Mouse (Mus musculus) ES-E14 (cell line): ENCODE results near the gene Sptbn1. TPM values are rescaled to one million over a fixed set of nuclear protein-coding genes. Genes with fewer than 3 reads are reported as not detected.

Experiments used
- DNase-seq: peaks from one replicate; pipeline ENCODE4 v3.0.0-alpha.2; 2013; ENCODE audit warnings: low read depth, low spot score
- H3K27ac ChIP-seq: 2 replicates; pipeline ENCODE4 v1.5.1; 2012; ENCODE audit warnings: low read depth, mild to moderate bottlenecking, low read length, moderate library complexity, mixed read lengths; ENCODE audit not compliant: poor library complexity, insufficient read depth, severe bottlenecking
- H3K36me3 ChIP-seq: 2 replicates; pipeline ENCODE4 v1.6.1; 2012; ENCODE audit warnings: mild to moderate bottlenecking, low read length, moderate library complexity, mixed read lengths; ENCODE audit not compliant: control insufficient read depth, poor library complexity, insufficient read depth, severe bottlenecking
- H3K4me1 ChIP-seq, 2 experiments: fragments of 150-350 bp in 1 of 2; sonication (generic) in 1 of 2; 2 replicates each; pipeline ENCODE4 v1.6.1; 2012; ENCODE audit warnings: low read length in 2 of 2, mild to moderate bottlenecking in 1 of 2, mixed read lengths in 1 of 2; ENCODE audit not compliant: control insufficient read depth in 2 of 2, insufficient read depth in 2 of 2, poor library complexity in 1 of 2
- H3K4me3 ChIP-seq, 2 experiments: fragments of 150-350 bp in 1 of 2; sonication (generic) in 1 of 2; 2 replicates each; pipeline ENCODE4 v1.5.1; 2012; ENCODE audit warnings: low read length in 2 of 2, low read depth in 1 of 2, mild to moderate bottlenecking in 1 of 2, mixed read lengths in 1 of 2; ENCODE audit not compliant: insufficient read depth in 1 of 2, poor library complexity in 1 of 2, severe bottlenecking in 1 of 2
- H3K9ac ChIP-seq: 2 replicates; pipeline ENCODE4 v1.6.1; 2012; ENCODE audit warnings: low read depth, mild to moderate bottlenecking, low read length, mixed read lengths; ENCODE audit not compliant: poor library complexity, insufficient read depth, severe bottlenecking
- H3K9me3 ChIP-seq: fragments of 150-350 bp; sonication (generic); 2 replicates; pipeline ENCODE4 v1.6.1; 2012; ENCODE audit warnings: low read depth, mild to moderate bottlenecking, low read length; ENCODE audit not compliant: control insufficient read depth, insufficient read depth
- CHD2 ChIP-seq: IDR thresholded peaks from 2 replicates; pipeline ENCODE4 v1.6.1; 2014; ENCODE audit warnings: mild to moderate bottlenecking, low read depth, low read length, inconsistent platforms
- HCFC1 ChIP-seq: IDR thresholded peaks from 2 replicates; pipeline ENCODE4 v1.6.1; 2012; ENCODE audit warnings: low read length, inconsistent platforms, borderline replicate concordance; ENCODE audit not compliant: insufficient read depth
- MAFK ChIP-seq: IDR thresholded peaks from 2 replicates; pipeline ENCODE4 v1.6.1; 2014; ENCODE audit warnings: mild to moderate bottlenecking, low read depth, low read length, inconsistent platforms; ENCODE audit not compliant: insufficient read depth
- ZC3H11A ChIP-seq: IDR thresholded peaks from 2 replicates; pipeline ENCODE4 v1.6.1; 2012; ENCODE audit warnings: low read depth, mild to moderate bottlenecking, inconsistent platforms, low read length, borderline replicate concordance
- ZNF384 ChIP-seq: IDR thresholded peaks from 2 replicates; pipeline ENCODE4 v1.6.1; 2012; ENCODE audit warnings: low read depth, low read length, inconsistent platforms
- in situ Hi-C, 2 experiments: fragments of 600-800 bp; cut with MboI; formaldehyde crosslinking; loops; one replicate each; pipeline ENCODE4 v1.15.1; 2025; ENCODE audit warnings: low sequenced_read_pairs in 2 of 2, inconsistent platforms in 1 of 2; ENCODE audit not compliant: unreplicated experiment in 2 of 2
- total RNA-seq: library from RNA; depleted of rRNA; stranded (reverse); fragments of 300-350 nt; gene quantifications from 2 replicates; pipeline ENCODE4 v1.2.3, GENCODE M21; 2012

Gene Sptbn1
- total RNA-seq, 1 experiment = 243 TPM

DNA sequence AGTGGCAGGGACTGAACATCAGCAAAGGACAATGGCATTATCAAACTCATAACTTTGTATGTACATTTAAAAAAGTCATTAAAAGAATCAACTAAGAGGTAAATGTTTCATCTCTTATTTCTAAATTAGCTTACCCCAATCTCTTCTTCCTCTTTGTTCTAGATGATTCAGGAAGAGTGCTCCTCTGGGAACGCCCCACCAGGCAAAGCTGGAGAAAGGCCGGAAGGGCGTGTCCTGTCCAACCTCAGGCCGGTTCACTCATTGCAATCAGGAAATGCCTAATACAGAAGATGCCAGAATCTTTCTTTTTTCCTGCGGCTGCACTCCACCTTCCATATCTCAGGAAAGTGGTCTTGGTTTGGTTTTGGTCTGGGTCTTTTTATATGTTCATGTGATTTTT is 11.3 kb upstream of the Sptbn1 start:
- Histone ChIP-seq H3K4me3 (no peak overlapping the region), H3K4me1 (peaks cover 0 to 4% of the 10 kb centered on the region in 2 experiments; a peak in 1 of 4 replicates), H3K36me3 (no peaks in the 10 kb centered on the region), H3K9me3 (no peaks in the 10 kb centered on the region), H3K9ac (no peak overlapping the region), H3K27ac (no peak overlapping the region)
- in situ Hi-C loops = no loop called here
- no peak for DNase-seq
- TF ChIP-seq ZC3H11A (no peak), HCFC1 (no peak)

DNA sequence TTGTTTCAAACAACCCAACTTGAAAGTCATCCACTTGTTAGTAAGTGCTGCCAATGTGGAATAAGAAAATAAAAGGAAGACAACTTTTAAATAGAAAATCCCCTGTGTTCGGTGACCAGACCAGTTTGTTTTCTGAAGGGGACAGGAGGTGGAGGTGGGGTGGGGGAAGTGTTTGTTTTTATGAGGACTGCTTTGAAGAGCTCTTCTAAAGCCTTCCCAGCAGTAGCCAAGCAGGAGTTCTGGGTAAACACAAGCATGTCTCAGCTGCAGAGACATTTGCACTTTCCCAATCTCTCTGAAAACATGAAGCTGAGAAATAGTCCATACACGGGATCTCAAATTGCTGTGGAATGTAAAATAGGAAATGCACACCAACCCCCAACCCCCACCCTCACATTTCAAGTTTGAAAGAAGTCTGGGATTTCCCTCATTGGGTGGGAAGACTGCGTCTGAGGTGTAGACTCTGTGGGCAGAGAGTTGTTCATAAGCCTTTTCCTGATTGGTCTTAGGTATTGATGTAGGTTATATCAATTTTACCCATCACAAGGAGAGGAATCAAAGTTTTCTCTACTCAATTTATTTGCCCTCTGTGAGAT is 7.6 kb upstream of the Sptbn1 start:
- TF ChIP-seq ZNF384 (no peak), ZC3H11A (no peak), MAFK (no peak), CHD2 (no peak), HCFC1 (no peak)
- H3K9me3 ChIP-seq = no peaks in the 10 kb centered on the region
- H3K4me1 ChIP-seq = peaks cover 0 to 4% of the 10 kb centered on the region in 2 experiments; a peak in 1 of 4 replicates
- no peaks in the 10 kb centered on the region for H3K36me3 ChIP-seq
- no peak overlapping the region for H3K9ac ChIP-seq
- no peak for DNase-seq
- H3K4me3 ChIP-seq = no peak overlapping the region
- H3K27ac ChIP-seq = no peak overlapping the region
- in situ Hi-C loops = no loop called here

DNA sequence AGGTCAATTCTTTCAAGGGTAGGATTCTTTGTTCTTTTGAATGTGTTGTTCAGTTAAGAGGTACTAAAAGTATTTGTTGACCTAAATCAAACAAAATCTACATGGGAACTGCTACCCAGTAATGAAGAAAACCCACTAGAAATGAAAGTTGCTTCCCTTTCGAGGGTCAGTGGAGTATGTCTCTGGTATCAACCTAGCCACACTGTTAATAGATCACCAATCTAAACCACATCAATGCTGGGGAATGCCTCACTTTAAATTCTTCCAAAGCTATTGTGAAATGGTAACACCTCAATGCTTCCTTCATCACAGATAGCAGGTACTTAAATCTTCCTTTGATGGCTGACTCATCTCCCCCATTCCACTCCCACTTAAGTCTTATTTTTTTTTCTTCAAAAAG is 1.5 kb upstream of the Sptbn1 start:
- no peak for TF ChIP-seq CHD2
- TF ChIP-seq MAFK = no peak
- no peak for TF ChIP-seq HCFC1
- no peak for TF ChIP-seq ZNF384
- no peak for TF ChIP-seq ZC3H11A
- H3K27ac ChIP-seq = no peak overlapping the region
- peaks cover 0 to 3% of the 10 kb centered on the region in 2 experiments; a peak in 2 of 4 replicates for H3K4me1 ChIP-seq
- no peaks in the 10 kb centered on the region for H3K9me3 ChIP-seq
- H3K4me3 ChIP-seq = no peak overlapping the region
- in situ Hi-C loops = no loop called here
- H3K9ac ChIP-seq = no peak overlapping the region
- no peak for DNase-seq
- no peaks in the 10 kb centered on the region for H3K36me3 ChIP-seq

DNA sequence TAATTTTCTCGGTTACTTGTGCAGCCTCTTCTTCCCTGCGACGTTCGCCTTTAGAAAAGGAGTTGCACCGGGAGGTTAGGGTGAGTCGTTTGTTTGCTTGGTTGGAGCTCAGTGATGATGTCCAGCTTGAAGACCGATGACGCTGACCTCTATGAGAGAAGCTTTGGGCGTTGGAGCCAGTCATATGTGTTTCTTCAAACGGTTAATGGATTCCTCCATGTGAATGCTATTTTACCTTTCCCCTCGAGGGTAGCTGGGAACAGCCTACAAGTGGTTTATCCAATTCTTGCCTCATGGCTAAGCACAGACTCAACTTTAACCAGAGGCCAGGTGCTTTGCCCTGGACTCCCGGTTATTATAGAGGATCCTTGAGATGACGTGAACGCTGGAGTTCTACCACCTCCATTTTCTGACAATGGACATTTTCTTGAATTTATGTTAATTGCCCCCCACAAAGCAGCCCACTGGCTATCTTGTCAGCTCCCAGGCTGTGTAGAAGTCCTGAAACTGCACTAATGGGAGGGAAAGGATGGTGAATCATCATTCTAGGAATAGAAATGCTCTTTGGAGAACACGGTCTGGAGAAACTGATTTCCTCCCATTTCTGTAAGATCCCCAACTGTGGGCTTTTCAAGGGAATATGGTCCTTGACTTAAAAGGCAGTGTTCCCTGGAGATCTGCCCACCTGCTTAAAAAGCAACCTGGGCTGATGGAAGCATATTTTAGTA is 837 bp upstream of the Sptbn1 start:
- Histone ChIP-seq H3K27ac (no peak overlapping the region), H3K4me1 (peaks cover 0 to 3% of the 10 kb centered on the region in 2 experiments; a peak in 2 of 4 replicates), H3K9ac (peak overlapping the region; percentile 80), H3K9me3 (no peaks in the 10 kb centered on the region), H3K36me3 (no peaks in the 10 kb centered on the region), H3K4me3 (peak overlapping the region; percentile 88 to 96)
- DNase-seq = no peak
- in situ Hi-C loops = no loop called here
- no peak for TF ChIP-seq ZNF384
- TF ChIP-seq MAFK = no peak
- TF ChIP-seq ZC3H11A = no peak
- no peak for TF ChIP-seq HCFC1
- no peak for TF ChIP-seq CHD2
